15 mouse cellular contexts compared by ENCODE assay signal in the genomic region with DNA sequence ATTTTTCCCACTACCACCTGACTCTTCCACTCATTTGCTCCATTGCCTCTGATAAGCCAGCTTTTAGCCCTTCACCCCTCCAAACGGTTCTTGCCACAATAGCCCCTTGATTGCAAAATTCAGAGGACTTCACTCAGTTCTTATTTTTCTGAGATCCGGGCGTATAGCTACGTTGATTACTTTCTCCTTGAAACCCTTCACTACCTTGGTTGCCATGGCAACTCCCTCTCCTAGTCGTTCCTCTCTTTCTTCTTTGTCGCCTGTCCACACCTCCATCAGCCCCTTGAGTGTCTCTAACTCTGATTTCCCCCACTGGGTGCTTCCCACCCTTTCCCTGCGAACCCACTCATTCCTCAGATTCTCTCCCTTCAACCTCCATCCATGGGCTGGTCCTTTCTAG. TPM values are rescaled to one million over a fixed set of nuclear protein-coding genes. Genes with fewer than 3 reads are reported as not detected.
DNase-seq lines count a peak whose midpoint lies in the region; ATAC-seq lines count a peak whose summit lies in the region.
"Had no signal": no experiment of that assay in that cellular context is flagged by ENCODE, and none has a peak within 500 bp of the region (broad histone marks: within the 10 kb centered on the region; RNA-seq: fewer than 3 reads in every experiment).

No protein-coding gene starts in this region.

- peaks cover 48% of the 10 kb centered on the region for H3K27me3 ChIP-seq in forebrain, embryonic 12.5 days
- H3K27me3 ChIP-seq in limb, embryonic 10.5 days (ENCODE audit: low read depth, poor library complexity, severe bottlenecking): no peaks in the 10 kb centered on the region

- no peaks in the 10 kb centered on the region for H3K9me3 ChIP-seq in forebrain, embryonic 12.5 days
- H3K9me3 ChIP-seq in limb, embryonic 10.5 days (replicated peaks): no peaks in the 10 kb centered on the region
- H3K9me3 ChIP-seq: heart, embryonic 12.5 days; megakaryocyte, embryonic 14.5 days had no signal

- H3K27ac ChIP-seq in forebrain, embryonic 12.5 days: peak overlapping the region; percentile 75
- peak overlapping the region; percentile 89 for H3K27ac ChIP-seq in limb, embryonic 10.5 days
- H3K27ac ChIP-seq: layer of hippocampus, adult 2 months had no signal

- H3K36me3 ChIP-seq in forebrain, embryonic 12.5 days (replicated peaks): no peaks in the 10 kb centered on the region
- H3K36me3 ChIP-seq in limb, embryonic 10.5 days: peaks cover 2% of the 10 kb centered on the region; the same call in 1 of the 2 replicates

- DNase-seq in frontal cortex, postnatal 14 days (ENCODE audit: low spot score in 2 of 2): no peak
- DNase-seq in ES-CJ7 (ENCODE audit: low read depth, low spot score): peak; percentile 22
- DNase-seq in limb, embryonic 10.5 days (ENCODE audit: low spot score): no peak
- no peak for DNase-seq in spleen, postnatal 4 days (ENCODE audit: low spot score in 2 of 2)
- DNase-seq in heart, postnatal 36 days: no peak
- DNase-seq: adrenal gland, postnatal 36 days; liver; thymus, postnatal 4 days had no signal

- H3K4me1 ChIP-seq in forebrain, embryonic 12.5 days: peaks cover 68% of the 10 kb centered on the region
- peaks cover 95% of the 10 kb centered on the region for H3K4me1 ChIP-seq in limb, embryonic 10.5 days

- no peak overlapping the region for H3K4me3 ChIP-seq in forebrain, embryonic 12.5 days (replicated peaks)
- H3K4me3 ChIP-seq in limb, embryonic 10.5 days: peak overlapping the region; percentile 11; the same call in 1 of the 2 replicates
- H3K4me3 ChIP-seq: heart, embryonic 12.5 days; layer of hippocampus, adult 2 months; megakaryocyte, embryonic 14.5 days had no signal

- no peak overlapping the region for H3K9ac ChIP-seq in forebrain, embryonic 12.5 days
- H3K9ac ChIP-seq: heart, embryonic 12.5 days had no signal

- intact Hi-C loops in heart, postnatal 36 days (cut with DNase I): no loop called here

- WGBS in forebrain, embryonic 12.5 days: 14% methylated on average over 7 of the region's 7 CpGs
- WGBS in limb, embryonic 10.5 days: 33% methylated on average over 7 of the region's 7 CpGs

- ATAC-seq in frontal cortex, adult (ENCODE audit: low TSS enrichment): 0 out of 2 replicates have a peak, but pooled peaks have one; percentile 53
- ATAC-seq in forebrain, embryonic 12.5 days (ENCODE audit: low FRiP score): no peak
- ATAC-seq in activated CD4-positive, CD25-positive, alpha-beta regulatory T cell, adult 4 months: no peak
- ATAC-seq: intestine, postnatal 0 days had no signal

- no peak overlapping the region for H3K4me2 ChIP-seq in forebrain, embryonic 12.5 days
- H3K4me2 ChIP-seq: heart, embryonic 12.5 days had no signal

RNA-seq across cellular contexts. Expression of gene Nnat, which starts 22.8 kb away (rescaled TPM):
- polyA plus RNA-seq in forebrain, embryonic 12.5 days (2016; fragmentation: Nextera tagmentation; extraction: Ambion mirVana): 5,265 and 5,863 TPM in 2 replicates
- polyA plus RNA-seq in limb, embryonic 10.5 days (2016; fragmentation: Nextera tagmentation; extraction: Ambion mirVana): 2,112 and 2,427 TPM in 2 replicates
- under 1 TPM in 1 of 2 experiments, not detected in 1; 0.56 TPM for polyA plus RNA-seq in activated CD4-positive, CD25-positive, alpha-beta regulatory T cell, adult 4 months (2017; shearing (Covaris generic))
- total RNA-seq in heart, postnatal 36 days (2021): under 1 TPM; 0.51 to 0.89 TPM

RNA-seq across cellular contexts. Expression of gene Blcap, which starts 34.0 kb away (rescaled TPM):
- 144 and 156 TPM in 2 replicates for polyA plus RNA-seq in forebrain, embryonic 12.5 days (2016; fragmentation: Nextera tagmentation; extraction: Ambion mirVana)
- polyA plus RNA-seq in limb, embryonic 10.5 days (2016; fragmentation: Nextera tagmentation; extraction: Ambion mirVana): 58.0 and 66.9 TPM in 2 replicates
- 10 to 100 TPM; 12.9 to 17.7 TPM for polyA plus RNA-seq in activated CD4-positive, CD25-positive, alpha-beta regulatory T cell, adult 4 months (2017; shearing (Covaris generic))
- total RNA-seq in heart, postnatal 36 days (2021): 10 to 100 TPM; 46.0 to 53.7 TPM

Comparison
In these comparisons a context has a peak if more than half of its experiments do, and no peak if none do; other contexts are left out.
1. RNA of gene Nnat, which starts 22.8 kb away (polyA plus RNA-seq): 5,265 to 5,863 TPM in forebrain, embryonic 12.5 days and 2,112 to 2,427 TPM in limb, embryonic 10.5 days; 0.56 TPM in activated CD4-positive, CD25-positive, alpha-beta regulatory T cell, adult 4 months; every median in the first group is over 1,000 times any median in the second.